Mouse (Mus musculus) bone marrow macrophage, adult 2 months (primary cell): ENCODE measurements at regions not wholly inside any gene's neighbourhood (a gene's known extent, or its start where the extent isn't known, plus 50 kb on each side); places are given as distances from the start of the nearest gene placed in this dataset.

Experiments used
- CTCF ChIP-seq: IDR thresholded peaks from 2 replicates; pipeline ENCODE4 v1.5.1; 2012; ENCODE audit warnings: low read depth, mild to moderate bottlenecking, low read length, moderate library complexity
- POLR2A ChIP-seq: IDR thresholded peaks from 2 replicates; pipeline ENCODE4 v1.6.1; 2012; ENCODE audit warnings: mild to moderate bottlenecking, low read depth, low read length, borderline replicate concordance

DNA sequence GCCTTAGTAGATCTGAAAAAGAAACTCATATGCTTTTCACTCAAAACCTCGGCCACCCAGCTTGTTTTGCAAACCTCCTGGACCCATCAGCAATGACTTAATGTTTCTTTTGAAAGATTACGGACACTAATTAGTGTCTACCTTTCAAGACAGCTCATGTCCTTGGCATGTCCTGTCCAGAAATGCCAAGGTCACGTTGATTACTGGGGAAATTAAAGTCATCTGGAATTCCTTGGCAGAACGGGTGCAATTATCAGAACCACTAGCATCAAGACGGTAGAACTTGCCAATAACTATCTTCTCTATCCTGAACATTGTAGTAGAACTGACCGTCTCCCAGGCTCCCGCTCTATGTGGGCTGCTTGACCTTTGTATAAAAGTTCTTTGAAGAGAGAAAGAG, 166.8 kb upstream of the Cxadr start:
- TF ChIP-seq POLR2A (no peak), CTCF (no peak)
